Mouse (Mus musculus): ENCODE results near the gene Ascl5. TPM values are rescaled to one million over a fixed set of nuclear protein-coding genes. Genes with fewer than 3 reads are reported as not detected.

Ascl5 gene
- polyA plus RNA-seq, 1 experiment from 2014 or later = not detected

DNA sequence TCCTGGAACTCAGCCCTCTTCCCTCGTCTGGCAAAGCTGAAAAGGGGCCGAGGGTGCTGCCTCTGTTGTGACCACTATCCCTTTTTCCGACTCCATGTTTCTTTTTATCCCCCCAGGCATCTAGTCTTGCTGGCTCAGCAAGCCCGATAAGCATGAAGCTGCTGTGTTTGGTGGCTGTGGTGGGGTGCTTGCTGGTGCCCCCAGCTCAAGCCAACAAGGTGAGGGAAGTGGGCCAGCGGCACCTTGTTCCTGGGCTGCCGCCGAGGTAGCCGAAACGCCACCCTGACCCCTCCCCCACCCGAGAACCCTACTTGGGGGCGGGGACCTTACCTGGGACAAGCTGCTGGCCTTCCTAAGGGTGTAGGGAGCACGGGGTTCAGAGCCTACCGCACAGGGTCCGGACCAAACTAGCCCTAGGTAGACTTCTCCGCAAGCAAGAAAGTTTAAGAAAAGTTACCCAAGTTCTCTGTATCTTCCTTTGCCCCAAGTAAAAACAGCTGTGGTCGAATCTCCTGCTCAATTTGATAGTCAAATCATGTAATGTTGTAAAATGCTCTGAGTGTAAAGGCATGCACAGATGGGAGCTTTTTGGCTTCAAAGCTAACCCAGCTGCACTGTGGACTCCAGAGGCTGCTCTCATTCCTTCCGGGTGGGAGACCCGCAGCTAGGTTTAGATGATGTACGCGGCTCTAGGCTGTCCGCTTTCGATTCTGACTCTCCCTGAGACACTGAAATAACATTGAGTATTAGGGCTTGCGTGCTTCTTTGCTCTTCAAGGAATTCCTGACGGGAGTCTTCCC lies 32.0 kb upstream of the Ascl5 start:
- Histone ChIP-seq H3K36me3 (peaks cover 28% of the 10 kb centered on the region), H3K9me3 (no peaks in the 10 kb centered on the region), H3K4me2 (replicated peaks) (peak overlapping the region; percentile 96), H3K9ac (peak overlapping the region; percentile 91), H3K4me3 (peak overlapping the region; percentile 83), H3K27me3 (replicated peaks) (no peaks in the 10 kb centered on the region), H3K4me1 (peaks cover 14% of the 10 kb centered on the region), H3K27ac (peak overlapping the region; percentile 27; the same call in 1 of the 2 replicates)
- peak; percentile 48 for ATAC-seq (ENCODE audit: low FRiP score, low read depth)
- WGBS = 10% methylated on average over 24 of the region's 24 CpGs

DNA sequence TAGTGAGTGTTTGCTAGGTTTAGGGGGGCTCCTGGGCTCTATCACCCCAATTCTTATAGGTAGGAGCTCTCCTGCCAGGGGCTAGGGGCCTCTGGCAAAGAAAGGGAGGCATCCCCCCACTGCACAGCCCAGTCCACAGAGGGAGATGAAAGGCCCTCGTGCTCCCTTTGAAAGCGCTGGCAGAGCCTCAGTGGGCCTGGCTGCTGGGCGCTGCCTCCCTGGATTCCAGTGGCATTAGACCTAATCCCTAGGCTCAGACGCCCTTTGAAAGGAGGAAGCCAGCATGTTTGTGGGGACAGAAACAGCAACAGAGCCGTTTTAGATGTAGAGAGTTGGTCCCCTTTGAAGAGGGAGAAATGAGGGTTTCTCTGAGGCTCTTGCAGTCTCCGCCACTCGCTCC lies 20.4 kb upstream of the Ascl5 start:
- H3K9ac ChIP-seq = no peak overlapping the region
- no peaks in the 10 kb centered on the region for H3K9me3 ChIP-seq
- H3K27me3 ChIP-seq (replicated peaks) = no peaks in the 10 kb centered on the region
- H3K27ac ChIP-seq = no peak overlapping the region
- peaks cover 98% of the 10 kb centered on the region for H3K36me3 ChIP-seq
- H3K4me1 ChIP-seq = no peaks in the 10 kb centered on the region
- no peak overlapping the region for H3K4me2 ChIP-seq (replicated peaks)
- ATAC-seq (ENCODE audit: low FRiP score, low read depth) = no peak
- no peak overlapping the region for H3K4me3 ChIP-seq
- 68% methylated on average over 7 of the region's 7 CpGs for WGBS

DNA sequence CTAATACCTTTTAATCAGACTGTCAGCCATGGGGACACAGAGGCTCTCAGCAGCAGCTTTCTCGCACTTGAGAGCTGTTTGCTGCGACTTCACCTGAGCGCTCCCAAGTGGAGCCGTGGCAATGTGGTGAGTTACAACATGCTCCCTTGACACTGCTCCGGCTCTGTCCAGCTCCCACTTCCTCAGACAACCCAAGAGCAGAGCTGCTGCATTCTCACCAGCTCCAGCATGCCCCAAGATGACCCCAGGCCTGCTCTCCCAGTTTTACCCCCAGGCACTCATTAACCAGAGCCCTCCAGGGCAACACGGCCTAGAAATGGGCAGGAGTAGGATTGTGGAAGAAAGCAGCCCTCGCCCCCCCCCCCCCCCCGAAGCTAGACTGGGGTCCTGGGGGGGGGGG lies 18.9 kb upstream of the Ascl5 start:
- Histone ChIP-seq H3K27me3 (replicated peaks) (no peaks in the 10 kb centered on the region), H3K27ac (no peak overlapping the region), H3K4me3 (no peak overlapping the region), H3K4me1 (no peaks in the 10 kb centered on the region), H3K36me3 (peaks cover 89% of the 10 kb centered on the region), H3K9ac (no peak overlapping the region), H3K9me3 (no peaks in the 10 kb centered on the region), H3K4me2 (replicated peaks) (no peak overlapping the region)
- ATAC-seq (ENCODE audit: low FRiP score, low read depth) = no peak
- WGBS = 78% methylated on average over 8 of the region's 8 CpGs

DNA sequence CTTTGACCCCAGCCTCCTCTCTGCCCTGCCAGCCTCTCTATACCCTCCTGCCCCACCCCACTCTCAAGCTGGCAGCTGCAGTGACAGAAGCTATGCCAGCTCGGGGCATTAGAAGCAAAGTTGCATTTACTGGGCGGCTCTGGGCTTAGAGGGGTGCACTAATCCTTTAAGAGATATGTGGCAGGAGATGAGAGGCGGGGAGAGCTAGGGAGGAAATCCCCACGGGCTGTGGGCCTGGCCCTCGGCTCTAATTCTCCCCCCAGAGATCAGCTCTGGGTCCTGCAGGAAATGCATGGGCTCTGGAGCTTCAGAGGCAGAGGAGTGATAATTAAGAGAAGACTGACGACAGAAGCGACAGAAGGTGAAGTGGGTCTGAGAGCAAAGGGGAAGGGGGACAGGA lies 17.6 kb upstream of the Ascl5 start:
- no peaks in the 10 kb centered on the region; the same call in 1 of the 2 replicates for H3K27me3 ChIP-seq (replicated peaks)
- no peak overlapping the region for H3K4me2 ChIP-seq (replicated peaks)
- no peak for ATAC-seq (ENCODE audit: low FRiP score, low read depth)
- H3K9me3 ChIP-seq = no peaks in the 10 kb centered on the region
- no peak overlapping the region for H3K4me3 ChIP-seq
- no peaks in the 10 kb centered on the region for H3K4me1 ChIP-seq
- no peak overlapping the region for H3K9ac ChIP-seq
- peaks cover 76% of the 10 kb centered on the region for H3K36me3 ChIP-seq
- no peak overlapping the region for H3K27ac ChIP-seq
- WGBS = 80% methylated on average over 7 of the region's 7 CpGs

DNA sequence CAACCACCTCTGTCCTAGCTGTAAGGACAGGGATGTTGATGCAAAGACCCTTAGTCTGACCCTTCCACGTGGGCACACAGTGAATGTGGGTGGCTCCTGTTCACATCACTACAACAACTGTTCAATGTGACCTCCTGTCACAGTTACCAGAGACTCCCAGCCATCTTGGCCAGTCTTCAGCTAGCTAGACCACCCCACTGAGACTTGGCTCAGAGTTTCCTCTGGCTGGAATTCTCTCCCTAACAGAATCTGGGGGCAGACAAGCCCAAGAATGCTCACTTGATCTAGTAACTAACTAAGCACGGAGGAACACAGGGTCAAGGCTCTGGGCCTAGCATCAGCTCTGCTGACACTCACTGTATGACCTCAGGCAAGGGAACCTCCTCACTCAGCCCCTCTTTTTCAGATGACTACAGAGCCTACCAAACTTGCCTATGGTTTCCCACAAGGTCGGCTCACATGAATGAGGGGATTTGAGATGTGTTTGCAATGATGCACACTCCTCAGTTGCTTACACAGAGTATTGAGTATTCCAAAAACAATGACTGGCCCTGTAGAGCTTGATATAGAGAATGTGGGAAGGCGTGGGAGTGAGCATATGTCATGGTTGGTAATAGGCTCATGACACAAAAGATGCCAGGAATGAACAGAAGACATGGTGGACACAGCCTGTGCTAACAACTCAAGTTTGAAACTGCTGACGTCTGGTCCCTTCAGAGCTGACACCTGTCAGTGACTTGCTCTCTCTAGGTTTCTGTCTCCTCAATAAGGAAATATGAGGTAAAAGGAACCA lies 11.7 kb upstream of the Ascl5 start:
- H3K4me2 ChIP-seq (replicated peaks) = no peak overlapping the region
- H3K4me3 ChIP-seq = no peak overlapping the region
- H3K4me1 ChIP-seq = 0 out of 2 replicates have a peak, but pooled peaks cover 6% of the 10 kb centered on the region
- peaks cover 19% of the 10 kb centered on the region for H3K36me3 ChIP-seq
- peaks cover 4% of the 10 kb centered on the region; the same call in 1 of the 2 replicates for H3K27me3 ChIP-seq (replicated peaks)
- no peak overlapping the region for H3K27ac ChIP-seq
- H3K9me3 ChIP-seq = no peaks in the 10 kb centered on the region
- ATAC-seq (ENCODE audit: low FRiP score, low read depth) = no peak
- H3K9ac ChIP-seq = no peak overlapping the region
- 80% methylated on average over 5 of the region's 5 CpGs for WGBS

DNA sequence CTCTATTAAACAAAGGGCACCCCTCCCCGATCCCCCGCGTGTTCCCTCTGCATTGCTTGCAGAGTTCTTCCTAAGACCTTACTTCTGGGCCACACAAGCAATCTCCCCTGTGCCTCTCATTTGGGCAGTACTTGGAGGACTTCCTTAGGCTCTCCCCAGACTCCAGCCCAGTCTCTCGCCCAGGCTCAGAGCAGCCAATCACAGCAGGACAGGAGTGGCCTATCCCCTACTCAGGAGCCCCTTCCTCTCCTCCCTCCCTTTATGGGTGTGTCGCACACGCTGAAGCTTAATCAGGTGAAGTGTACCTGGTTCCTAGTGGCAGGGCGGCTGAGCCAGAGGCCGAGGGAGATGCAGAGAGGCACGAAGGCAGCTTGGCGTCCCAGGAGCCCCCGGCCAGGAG lies 10.2 kb upstream of the Ascl5 start:
- Histone ChIP-seq H3K4me2 (replicated peaks) (no peak overlapping the region), H3K4me1 (0 out of 2 replicates have a peak, but pooled peaks cover 6% of the 10 kb centered on the region), H3K4me3 (no peak overlapping the region), H3K36me3 (peaks cover 4% of the 10 kb centered on the region; the same call in 1 of the 2 replicates), H3K27ac (no peak overlapping the region), H3K27me3 (replicated peaks) (peaks cover 4% of the 10 kb centered on the region; the same call in 1 of the 2 replicates), H3K9me3 (no peaks in the 10 kb centered on the region), H3K9ac (no peak overlapping the region)
- no peak for ATAC-seq (ENCODE audit: low FRiP score, low read depth)
- WGBS = 20% methylated on average over 11 of the region's 11 CpGs

DNA sequence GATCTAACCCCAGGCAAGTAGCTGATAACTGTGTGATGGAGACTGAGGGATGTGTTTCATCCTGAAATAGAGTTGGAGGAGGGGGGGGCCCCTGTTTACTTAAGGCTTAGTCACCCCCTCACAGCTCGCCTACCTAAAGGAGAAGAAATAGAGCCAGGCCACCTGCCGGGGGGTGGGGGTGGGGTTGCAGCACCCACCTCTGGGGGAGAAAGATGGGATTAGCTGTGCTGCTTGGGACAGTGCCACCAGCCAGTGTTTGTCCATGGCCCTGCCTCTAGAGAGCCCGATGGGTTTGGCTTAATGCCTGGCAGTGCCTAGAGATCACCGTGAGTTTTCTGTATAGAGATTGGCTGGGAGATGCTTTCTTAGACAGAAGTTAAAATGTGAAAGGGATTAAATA lies 9.7 kb upstream of the Ascl5 start:
- ATAC-seq (ENCODE audit: low FRiP score, low read depth) = 0 out of 2 replicates have a peak, but pooled peaks have one; percentile 41
- 45% methylated on average over 4 of the region's 4 CpGs for WGBS
- Histone ChIP-seq H3K27me3 (replicated peaks) (peaks cover 4% of the 10 kb centered on the region; the same call in 1 of the 2 replicates), H3K4me1 (0 out of 2 replicates have a peak, but pooled peaks cover 6% of the 10 kb centered on the region), H3K36me3 (peaks cover 1% of the 10 kb centered on the region; the same call in 1 of the 2 replicates), H3K9ac (no peak overlapping the region), H3K4me2 (replicated peaks) (no peak overlapping the region), H3K9me3 (no peaks in the 10 kb centered on the region), H3K27ac (no peak overlapping the region), H3K4me3 (no peak overlapping the region)

DNA sequence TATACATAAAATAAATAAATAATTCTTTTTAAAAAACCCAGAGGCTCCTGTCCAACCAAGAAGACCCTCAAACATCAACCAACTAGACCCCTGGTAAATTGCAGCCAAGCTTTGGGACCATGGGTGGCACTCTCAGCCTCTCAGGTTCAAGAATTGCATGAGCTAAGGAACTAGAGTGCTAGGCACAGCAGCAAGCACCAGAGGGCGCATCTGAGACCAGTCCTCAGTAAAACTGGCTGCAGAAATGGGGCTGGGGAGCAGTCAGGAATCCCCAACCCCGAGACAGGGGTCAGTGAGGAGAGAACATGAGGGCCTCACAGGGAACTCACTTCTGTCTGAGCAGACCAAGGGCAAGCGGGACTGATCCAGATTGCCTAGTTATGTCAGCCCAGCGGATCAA lies 4.8 kb upstream of the Ascl5 start:
- H3K27ac ChIP-seq = no peak overlapping the region
- WGBS = 16% methylated on average over 4 of the region's 4 CpGs
- H3K27me3 ChIP-seq (replicated peaks) = peaks cover 18% of the 10 kb centered on the region
- peaks cover 7% of the 10 kb centered on the region for H3K4me1 ChIP-seq
- H3K9me3 ChIP-seq = no peaks in the 10 kb centered on the region
- H3K4me3 ChIP-seq = no peak overlapping the region
- ATAC-seq (ENCODE audit: low FRiP score, low read depth) = no peak
- H3K9ac ChIP-seq = no peak overlapping the region
- no peak overlapping the region for H3K4me2 ChIP-seq (replicated peaks)
- H3K36me3 ChIP-seq = no peaks in the 10 kb centered on the region

DNA sequence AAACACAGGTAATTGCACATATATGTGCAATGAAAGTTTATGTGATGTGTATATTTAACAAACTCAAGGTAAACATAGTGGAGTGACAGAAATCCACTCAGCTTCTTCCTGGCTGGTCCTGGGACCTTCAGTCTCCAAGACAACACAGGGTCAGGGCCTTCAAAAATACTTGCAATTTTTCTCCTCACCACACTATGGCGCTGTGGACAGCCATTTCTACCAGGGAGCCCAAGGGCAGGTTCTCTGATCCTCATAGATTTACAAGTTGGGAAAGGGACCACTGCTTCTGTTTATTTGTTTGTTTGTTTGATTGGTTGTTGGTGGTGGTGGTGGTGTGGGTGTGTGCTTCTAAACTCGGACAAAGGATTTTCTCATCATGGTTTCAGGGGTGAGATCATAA lies 3.2 kb upstream of the Ascl5 start:
- H3K9ac ChIP-seq = no peak overlapping the region
- no peak for ATAC-seq (ENCODE audit: low FRiP score, low read depth)
- no peak overlapping the region for H3K4me3 ChIP-seq
- H3K36me3 ChIP-seq = no peaks in the 10 kb centered on the region
- H3K27ac ChIP-seq = no peak overlapping the region
- no peak overlapping the region for H3K4me2 ChIP-seq (replicated peaks)
- peaks cover 28% of the 10 kb centered on the region for H3K27me3 ChIP-seq (replicated peaks)
- H3K9me3 ChIP-seq = no peaks in the 10 kb centered on the region
- H3K4me1 ChIP-seq = peaks cover 12% of the 10 kb centered on the region
- WGBS = 7% methylated on average over 2 of the region's 2 CpGs

DNA sequence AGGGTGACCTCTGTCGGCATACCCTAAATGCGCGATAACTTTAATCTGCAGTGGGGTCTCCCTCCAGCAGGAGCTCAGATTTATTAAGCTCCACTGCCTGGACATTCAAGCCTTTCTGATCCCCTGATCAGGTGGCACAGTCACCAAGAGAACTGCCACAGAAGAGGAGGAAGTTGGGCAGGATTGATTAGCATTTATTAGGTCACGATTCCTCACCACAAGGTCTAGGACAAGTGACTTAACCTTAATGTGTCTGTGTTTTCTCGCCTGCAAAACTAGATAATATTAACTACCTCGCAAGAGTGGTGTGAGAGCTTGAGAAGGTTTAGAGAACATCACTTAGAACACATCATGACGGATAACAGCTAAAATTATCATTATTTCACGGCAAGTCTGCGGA lies 2.7 kb upstream of the Ascl5 start:
- Histone ChIP-seq H3K9ac (no peak overlapping the region), H3K4me1 (peaks cover 16% of the 10 kb centered on the region), H3K4me2 (replicated peaks) (no peak overlapping the region), H3K36me3 (no peaks in the 10 kb centered on the region), H3K9me3 (no peaks in the 10 kb centered on the region), H3K27ac (no peak overlapping the region), H3K27me3 (replicated peaks) (peaks cover 33% of the 10 kb centered on the region), H3K4me3 (no peak overlapping the region)
- ATAC-seq (ENCODE audit: low FRiP score, low read depth) = no peak
- 75% methylated on average over 9 of the region's 9 CpGs for WGBS

DNA sequence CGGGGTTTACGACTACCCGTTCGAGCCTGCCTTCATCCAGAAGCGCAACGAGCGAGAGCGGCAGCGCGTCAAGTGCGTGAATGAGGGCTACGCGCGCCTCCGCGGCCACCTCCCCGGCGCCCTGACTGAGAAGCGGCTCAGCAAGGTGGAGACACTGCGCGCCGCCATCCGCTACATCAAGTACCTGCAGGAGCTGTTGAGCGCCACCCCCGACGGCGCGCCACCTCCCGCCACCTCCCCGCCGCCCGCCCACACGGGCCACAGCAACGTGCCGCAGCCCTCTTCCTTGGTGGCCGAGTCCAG lies 360 bp downstream of the Ascl5 start:
- H3K36me3 ChIP-seq = no peaks in the 10 kb centered on the region
- ATAC-seq (ENCODE audit: low FRiP score, low read depth) = peak; percentile 39; the same call in 1 of the 2 replicates
- H3K9ac ChIP-seq = peak overlapping the region; percentile 30; the same call in 1 of the 2 replicates
- no peak overlapping the region for H3K27ac ChIP-seq
- H3K9me3 ChIP-seq = no peaks in the 10 kb centered on the region
- peak overlapping the region; percentile 27 for H3K4me3 ChIP-seq
- peaks cover 16% of the 10 kb centered on the region for H3K4me1 ChIP-seq
- H3K27me3 ChIP-seq (replicated peaks) = peaks cover 46% of the 10 kb centered on the region
- H3K4me2 ChIP-seq (replicated peaks) = peak overlapping the region; percentile 65
- WGBS = 1% methylated on average over 36 of the region's 36 CpGs

DNA sequence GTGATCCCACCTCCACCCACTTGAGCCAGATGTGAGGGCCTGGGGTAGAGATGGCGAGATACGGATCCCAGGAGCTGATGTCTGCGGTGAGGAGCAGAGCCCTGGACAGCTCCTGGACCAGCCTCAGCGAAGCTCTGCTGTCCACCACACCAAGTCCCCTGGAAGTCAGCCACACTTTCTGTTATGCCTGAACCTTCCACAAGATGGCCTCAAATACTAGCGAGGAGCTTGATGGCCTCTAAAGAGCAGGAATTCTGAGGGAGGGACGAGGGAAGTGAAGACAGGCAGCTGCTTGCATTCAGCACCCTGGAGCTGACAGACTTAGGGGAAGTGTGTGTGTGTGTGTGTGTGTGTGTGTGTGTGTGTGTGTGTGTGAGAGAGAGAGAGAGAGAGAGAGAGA lies 861 bp downstream of the Ascl5 start:
- Histone ChIP-seq H3K4me1 (peaks cover 16% of the 10 kb centered on the region), H3K36me3 (no peaks in the 10 kb centered on the region), H3K27me3 (replicated peaks) (peaks cover 46% of the 10 kb centered on the region), H3K9ac (peak overlapping the region; percentile 30; the same call in 1 of the 2 replicates), H3K4me3 (peak overlapping the region; percentile 27; the same call in 1 of the 2 replicates), H3K9me3 (no peaks in the 10 kb centered on the region), H3K4me2 (replicated peaks) (peak overlapping the region; percentile 65), H3K27ac (no peak overlapping the region)
- WGBS = 0% methylated on average over 6 of the region's 6 CpGs
- peak; percentile 70 for ATAC-seq (ENCODE audit: low FRiP score, low read depth)
